26 mouse cellular contexts compared by ENCODE assay signal in genomic region chr6:66298056-66298455, GRCm38 (mm10).
"Had no signal": no experiment of that assay in that cellular context is flagged by ENCODE, and none has a peak within 500 bp of the region (broad histone marks: within the 10 kb centered on the region; RNA-seq: fewer than 3 reads in every experiment).

No protein-coding gene starts in this region.

- H3K27ac ChIP-seq: gastrocnemius, adult 2 months; heart, adult 2 months; heart, embryonic 13.5 days; heart, embryonic 15.5 days; hindbrain, embryonic 13.5 days; hindbrain, embryonic 15.5 days; hindbrain, postnatal 0 days; kidney, embryonic 15.5 days; kidney, postnatal 0 days; limb, embryonic 13.5 days; limb, embryonic 15.5 days; liver, embryonic 12.5 days had no signal

- DNase-seq: gastrocnemius, adult 2 months; gastrocnemius, postnatal 14 days; gastrocnemius, postnatal 36 days; heart, adult 11 months; heart, adult 2 months; heart, postnatal 14 days; heart, postnatal 36 days; kidney, adult 11 months; kidney, adult 2 months; kidney, adult 9 months; kidney, postnatal 14 days; kidney, postnatal 36 days; layer of hippocampus, adult 9-11 months; layer of hippocampus, postnatal 36 days; left cerebral cortex, postnatal 4 days had no signal

- H3K9ac ChIP-seq: heart, embryonic 13.5 days; heart, embryonic 15.5 days; hindbrain, embryonic 13.5 days; hindbrain, embryonic 15.5 days; kidney, embryonic 15.5 days; limb, embryonic 13.5 days; limb, embryonic 15.5 days; liver, embryonic 12.5 days had no signal

- H3K4me2 ChIP-seq: heart, embryonic 11.5 days; heart, embryonic 13.5 days; heart, embryonic 15.5 days; hindbrain, embryonic 13.5 days; hindbrain, embryonic 15.5 days; kidney, embryonic 15.5 days; limb, embryonic 13.5 days; limb, embryonic 15.5 days; liver, embryonic 12.5 days had no signal

- H3K36me3 ChIP-seq: heart, embryonic 13.5 days; heart, embryonic 15.5 days; hindbrain, embryonic 13.5 days; hindbrain, embryonic 15.5 days; kidney, embryonic 15.5 days; limb, embryonic 13.5 days; limb, embryonic 15.5 days; liver, embryonic 12.5 days had no signal

- H3K9me3 ChIP-seq: heart, embryonic 13.5 days; heart, embryonic 15.5 days; hindbrain, embryonic 13.5 days; hindbrain, embryonic 15.5 days; kidney, embryonic 15.5 days; limb, embryonic 13.5 days; limb, embryonic 15.5 days; liver, embryonic 12.5 days had no signal

- H3K4me3 ChIP-seq: gastrocnemius, adult 2 months; heart, adult 2 months; heart, embryonic 13.5 days; heart, embryonic 15.5 days; hindbrain, embryonic 13.5 days; hindbrain, embryonic 15.5 days; kidney, embryonic 15.5 days; limb, embryonic 13.5 days; limb, embryonic 15.5 days; liver, embryonic 12.5 days had no signal

- H3K4me1 ChIP-seq: heart, embryonic 13.5 days; heart, embryonic 15.5 days; hindbrain, embryonic 13.5 days; hindbrain, embryonic 15.5 days; kidney, embryonic 15.5 days; limb, embryonic 13.5 days; limb, embryonic 15.5 days; liver, embryonic 12.5 days had no signal

- ATAC-seq: hindbrain, postnatal 0 days; liver, embryonic 12.5 days had no signal

- H3K27me3 ChIP-seq: heart, embryonic 13.5 days; heart, embryonic 15.5 days; hindbrain, embryonic 13.5 days; hindbrain, embryonic 15.5 days; kidney, embryonic 15.5 days; limb, embryonic 13.5 days; limb, embryonic 15.5 days; liver, embryonic 12.5 days had no signal
